Mouse (Mus musculus) cerebellum, adult 2 months (tissue): Measurements from ENCODE around the gene Gars. TPM values are rescaled to one million over a fixed set of nuclear protein-coding genes. Genes with fewer than 3 reads are reported as not detected.

Experiments used
- DNase-seq, 2 experiments: peaks; one replicate each; pipeline ENCODE4 v3.0.0; 2021
- H3K27ac ChIP-seq: fragments of 200-500 bp; 2 replicates; pipeline ENCODE4 v1.5.1; 2012; ENCODE audit warnings: low read length, control low read depth, inconsistent platforms; ENCODE audit not compliant: insufficient read depth
- H3K27me3 ChIP-seq: fragments of 200-500 bp; 2 replicates; pipeline ENCODE4 v1.6.1; 2012; ENCODE audit warnings: inconsistent platforms, mild to moderate bottlenecking, low read length, moderate library complexity; ENCODE audit not compliant: control insufficient read depth, insufficient read depth
- H3K4me1 ChIP-seq: fragments of 200-500 bp; 2 replicates; pipeline ENCODE4 v1.6.1; 2011; ENCODE audit warnings: low read length; ENCODE audit not compliant: control insufficient read depth, insufficient read depth
- H3K4me3 ChIP-seq: fragments of 200-500 bp; replicated peaks from 2 replicates; pipeline ENCODE3; 2011; ENCODE audit warnings: mild to moderate bottlenecking, low read depth, low read length, control low read depth; ENCODE audit not compliant: insufficient read depth
- CTCF ChIP-seq: fragments of 200-500 bp; IDR thresholded peaks from 2 replicates; pipeline ENCODE4 v1.5.1; 2011; ENCODE audit warnings: low read depth, mild to moderate bottlenecking, control low read depth, low read length, moderate library complexity, borderline replicate concordance; ENCODE audit not compliant: insufficient read depth
- POLR2A ChIP-seq: fragments of 200-500 bp; IDR thresholded peaks from 2 replicates; pipeline ENCODE4 v1.6.1; 2011; ENCODE audit warnings: low read length, control low read depth, borderline replicate concordance; ENCODE audit not compliant: insufficient read depth
- WGBS: fragments of 180-500 bp; shearing (Covaris S2); methylation state at CpG from one replicate; pipeline ENCODE4 v1.1.7; 2018; 5-methylcytosine and 5-hydroxymethylcytosine counted together
- polyA plus RNA-seq: library from polyadenylated mRNA; depleted of rRNA; stranded (reverse); fragments of >200 nt; gene quantifications from 2 replicates; pipeline ENCODE4 v1.2.3, GENCODE M21; 2012

Gars gene
- polyA plus RNA-seq, 1 experiment = 127 TPM

DNA sequence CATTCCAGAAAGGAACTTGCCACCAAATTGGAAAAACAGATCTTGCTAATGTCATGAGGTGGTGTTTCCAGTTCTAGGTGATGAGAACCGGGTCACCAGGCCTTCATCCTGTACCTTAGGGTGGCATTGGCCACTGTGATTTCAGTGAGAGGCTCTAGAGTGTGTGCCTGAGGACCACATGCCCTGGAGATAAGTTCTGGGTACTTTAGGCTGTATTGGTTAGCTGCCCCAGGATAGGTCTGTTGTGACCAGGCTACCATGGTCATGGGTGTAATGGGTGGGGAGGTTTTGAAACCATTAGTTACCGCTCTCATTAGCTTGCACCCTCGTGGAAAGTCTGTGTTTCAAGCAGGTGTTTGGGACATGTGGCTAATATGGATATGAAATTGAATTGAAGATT is 43.6 kb downstream of the Gars start:
- Histone ChIP-seq H3K27me3 (no peaks in the 10 kb centered on the region), H3K27ac (no peak overlapping the region), H3K4me3 (no peak overlapping the region), H3K4me1 (no peaks in the 10 kb centered on the region)
- TF ChIP-seq CTCF (no peak), POLR2A (no peak)
- no peak for DNase-seq
- 92% methylated on average over 3 of the region's 3 CpGs for WGBS

DNA sequence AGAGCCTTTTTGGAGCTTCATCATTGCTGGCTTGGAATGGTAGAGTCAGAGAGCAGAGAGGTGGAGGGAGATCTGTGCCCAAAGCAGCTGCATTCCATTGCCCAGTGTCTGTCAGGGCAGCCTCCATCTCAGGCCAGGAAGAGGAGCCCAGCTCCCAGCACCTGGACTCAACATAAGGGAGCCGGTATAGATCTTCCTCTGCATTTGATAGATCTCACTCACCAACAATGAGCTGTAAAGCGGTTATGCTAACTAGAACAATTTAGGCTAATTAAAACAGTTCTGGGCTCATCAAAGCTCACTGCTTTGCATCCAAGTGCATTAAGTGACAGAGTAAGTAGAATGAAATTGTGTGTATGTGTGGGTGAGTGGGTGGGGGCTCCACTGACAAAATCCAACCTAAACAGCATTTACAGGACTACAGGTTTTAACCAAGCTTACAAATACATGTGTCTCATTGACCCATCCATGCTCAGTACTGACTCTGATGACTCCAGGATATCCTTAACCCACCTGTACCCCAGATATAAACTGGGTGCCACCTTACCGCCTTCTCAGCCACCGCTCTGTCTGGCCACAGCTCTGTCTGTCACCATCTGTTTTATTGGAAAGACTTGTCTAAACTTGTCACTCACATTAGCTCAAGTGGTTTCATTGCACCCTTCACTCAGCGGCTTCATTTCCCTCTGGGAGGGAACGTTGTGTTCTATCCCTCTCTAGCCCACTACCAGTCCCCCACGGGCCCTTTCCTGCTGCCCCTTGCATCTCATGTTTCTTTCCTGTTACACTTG is 44.6 kb downstream of the Gars start:
- Histone ChIP-seq H3K4me3 (no peak overlapping the region), H3K27me3 (no peaks in the 10 kb centered on the region), H3K4me1 (no peaks in the 10 kb centered on the region), H3K27ac (no peak overlapping the region)
- TF ChIP-seq POLR2A (no peak), CTCF (no peak)
- WGBS = 69% methylated on average over 7 of the region's 7 CpGs
- no peak for DNase-seq

DNA sequence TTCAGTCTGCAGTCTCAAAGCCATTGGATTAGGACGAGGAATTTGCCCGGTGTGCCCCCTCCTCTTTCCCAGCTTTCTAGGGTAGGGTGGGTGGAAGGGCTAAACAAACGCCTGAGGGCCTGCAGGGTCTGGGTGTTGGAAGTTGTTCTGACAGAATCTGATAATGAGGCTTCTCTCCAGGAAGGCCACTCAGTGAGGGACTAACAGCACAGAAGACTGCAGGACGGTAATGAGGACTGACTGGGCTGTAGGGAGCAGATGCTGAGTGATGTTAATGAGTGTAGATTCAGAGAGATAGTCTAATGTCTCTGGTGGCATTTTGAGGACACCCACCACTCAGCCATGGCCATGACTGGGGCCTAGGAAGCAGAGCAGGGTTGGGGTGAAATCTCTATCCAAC is 49.5 kb downstream of the Gars start:
- TF ChIP-seq CTCF (no peak), POLR2A (no peak)
- Histone ChIP-seq H3K4me3 (no peak overlapping the region), H3K27ac (no peak overlapping the region), H3K27me3 (no peaks in the 10 kb centered on the region), H3K4me1 (no peaks in the 10 kb centered on the region)
- WGBS = 69% methylated on average over 4 of the region's 4 CpGs
- DNase-seq = no peak

DNA sequence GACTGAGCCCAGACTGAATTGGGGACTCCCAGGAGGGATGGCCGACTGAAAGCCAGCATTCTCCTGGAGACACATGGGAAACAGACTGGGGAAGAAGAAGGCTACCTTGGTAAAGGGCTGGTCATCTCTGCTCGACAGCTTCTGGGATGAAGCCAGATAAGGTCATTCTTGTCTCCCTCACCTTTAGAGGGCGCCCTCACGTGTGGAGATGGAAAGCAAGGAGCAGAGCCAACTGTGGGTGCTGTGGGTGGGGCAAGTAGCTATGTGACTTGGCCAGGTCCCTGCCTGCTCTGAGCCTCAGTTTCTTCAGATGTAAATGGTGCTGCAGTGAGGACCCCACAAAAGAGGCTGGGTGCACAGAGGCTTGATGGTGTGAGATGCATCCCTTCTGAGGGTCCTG is 52.8 kb downstream of the Gars start:
- DNase-seq = no peak
- Histone ChIP-seq H3K4me1 (no peaks in the 10 kb centered on the region), H3K27me3 (no peaks in the 10 kb centered on the region), H3K27ac (no peak overlapping the region), H3K4me3 (no peak overlapping the region)
- TF ChIP-seq CTCF (no peak), POLR2A (no peak)
- 33% methylated on average over 4 of the region's 4 CpGs for WGBS

DNA sequence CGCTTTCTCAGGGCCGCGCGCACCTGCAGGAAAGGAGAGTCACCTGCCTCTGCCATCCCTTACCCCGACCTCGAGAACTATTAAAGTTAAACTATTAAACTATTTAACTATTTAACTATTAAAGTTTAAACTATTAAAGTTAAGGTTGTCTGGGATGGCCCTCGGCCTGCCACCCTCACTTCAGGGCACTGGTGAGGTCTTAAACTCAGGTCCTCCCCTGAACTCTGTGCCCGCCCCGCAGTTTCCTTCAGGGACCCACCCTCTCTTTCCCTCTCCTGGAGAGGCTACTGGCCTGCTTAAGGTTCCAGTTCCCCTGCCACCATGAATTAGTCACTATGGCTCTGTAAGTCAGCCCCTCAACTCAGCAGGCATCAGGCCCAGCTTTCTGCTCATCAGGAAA is 53.6 kb downstream of the Gars start:
- 95% methylated on average over 9 of the region's 9 CpGs for WGBS
- H3K4me1 ChIP-seq = no peaks in the 10 kb centered on the region
- no peak overlapping the region for H3K4me3 ChIP-seq
- H3K27ac ChIP-seq = no peak overlapping the region
- TF ChIP-seq POLR2A = no peak
- TF ChIP-seq CTCF = no peak
- DNase-seq = no peak
- H3K27me3 ChIP-seq = no peaks in the 10 kb centered on the region

DNA sequence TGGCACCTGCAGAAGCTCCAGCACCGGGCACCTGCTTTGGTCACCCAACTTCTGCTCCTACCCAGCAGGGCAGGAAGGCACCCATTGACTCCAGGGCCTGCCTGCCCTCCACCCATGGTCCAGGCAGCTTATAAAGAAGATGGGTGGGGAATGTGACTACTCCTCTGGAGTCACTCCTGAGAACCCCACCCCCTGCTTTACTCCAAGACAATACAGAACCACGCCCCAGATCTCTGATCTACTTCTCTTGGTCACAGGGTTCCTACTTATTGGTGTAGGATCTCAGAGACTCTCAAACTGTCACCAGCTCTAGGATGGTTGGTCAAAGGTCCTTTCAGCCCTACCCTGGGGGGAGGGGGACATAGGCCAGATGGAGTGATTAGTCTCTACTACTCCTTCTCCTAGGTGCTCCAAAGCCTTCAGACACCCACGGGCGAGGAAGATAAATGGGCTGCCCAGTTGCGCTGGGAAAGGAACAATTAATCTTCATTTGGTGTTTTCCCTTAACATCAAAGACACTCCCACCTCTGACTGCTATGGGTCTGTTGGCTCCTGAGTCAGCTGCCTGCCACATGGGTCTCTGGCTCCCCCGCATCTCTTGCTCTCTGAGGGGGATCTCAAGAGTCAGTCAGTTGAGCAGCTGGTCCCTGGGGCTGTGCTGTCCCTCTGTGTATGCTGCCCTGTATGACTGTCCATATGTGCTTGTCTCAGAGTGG is 55.8 kb downstream of the Gars start:
- no peak for DNase-seq
- no peak for TF ChIP-seq POLR2A
- no peak for TF ChIP-seq CTCF
- Histone ChIP-seq H3K27ac (no peak overlapping the region), H3K4me3 (no peak overlapping the region), H3K27me3 (no peaks in the 10 kb centered on the region), H3K4me1 (no peaks in the 10 kb centered on the region)
- 77% methylated on average over 6 of the region's 6 CpGs for WGBS

DNA sequence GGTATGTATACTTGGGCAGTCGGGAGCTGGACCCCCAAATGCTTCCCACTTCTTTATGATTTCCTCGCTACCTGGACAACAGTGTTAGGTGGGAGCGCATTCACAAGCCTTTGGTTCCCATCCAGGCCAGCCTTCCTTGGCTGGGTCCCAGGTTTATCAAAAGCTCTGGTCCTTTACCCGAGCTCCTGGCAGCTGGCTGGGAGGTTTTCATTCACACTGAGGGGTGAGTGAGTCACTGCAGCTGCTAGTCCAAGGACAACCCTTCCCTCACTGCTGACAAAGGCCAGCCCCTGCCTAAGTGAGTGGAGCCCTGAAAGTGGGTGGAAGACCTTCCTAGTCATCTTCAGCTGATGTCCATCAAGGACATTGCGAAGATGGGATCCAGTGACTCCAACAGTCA is 60.2 kb downstream of the Gars start:
- WGBS = 50% methylated on average over 5 of the region's 5 CpGs
- no peak for DNase-seq
- no peaks in the 10 kb centered on the region for H3K27me3 ChIP-seq
- H3K27ac ChIP-seq = no peak overlapping the region
- no peak for TF ChIP-seq CTCF
- no peak for TF ChIP-seq POLR2A
- no peaks in the 10 kb centered on the region for H3K4me1 ChIP-seq
- H3K4me3 ChIP-seq = no peak overlapping the region

DNA sequence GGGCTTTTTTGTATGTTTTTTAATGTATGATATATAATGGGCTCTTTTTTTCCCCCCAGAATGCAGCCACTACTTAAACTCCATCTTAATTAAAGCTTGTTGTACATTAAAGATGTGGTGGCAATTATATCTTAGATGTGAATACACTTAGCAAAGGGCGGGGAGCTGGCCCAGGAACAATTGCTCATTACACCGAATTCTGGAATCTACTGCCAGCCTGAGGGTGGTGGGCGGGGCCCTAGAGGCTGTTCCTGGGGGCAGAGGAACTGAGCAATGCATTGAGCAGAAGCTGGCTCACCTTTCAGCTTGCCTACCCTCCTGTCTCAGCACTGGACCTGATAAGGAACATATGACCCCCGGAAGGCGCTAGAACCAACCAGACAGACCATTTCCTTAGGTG is 60.8 kb downstream of the Gars start:
- DNase-seq = no peak
- 75% methylated on average over 5 of the region's 5 CpGs for WGBS

DNA sequence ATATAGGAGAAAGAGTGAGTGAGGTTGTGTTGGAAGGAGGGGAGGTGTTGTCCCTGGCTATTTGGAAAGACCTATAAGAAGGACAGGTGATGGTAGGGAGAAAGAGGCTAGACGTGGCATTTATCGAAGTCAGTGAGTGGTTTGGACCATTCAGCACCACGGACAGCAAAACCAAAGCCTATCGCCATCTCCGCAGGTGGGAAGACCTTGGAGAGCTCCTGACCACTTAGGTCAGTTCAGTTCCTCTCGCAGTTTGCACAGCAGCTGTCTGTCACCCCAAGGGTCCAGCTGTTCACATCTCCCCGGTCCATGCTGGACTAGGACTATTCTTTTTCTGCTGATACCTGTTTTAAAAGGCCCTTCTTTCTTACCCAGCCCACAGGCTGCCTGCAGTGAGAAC is 70.6 kb downstream of the Gars start:
- Histone ChIP-seq H3K4me1 (no peaks in the 10 kb centered on the region), H3K4me3 (no peak overlapping the region), H3K27ac (no peak overlapping the region), H3K27me3 (no peaks in the 10 kb centered on the region)
- TF ChIP-seq POLR2A = no peak
- TF ChIP-seq CTCF = no peak
- DNase-seq = no peak
- 30% methylated on average over 7 of the region's 7 CpGs for WGBS

More for the DNA sequence above, 60.8 kb downstream of the Gars start:
- Histone ChIP-seq H3K27me3 (no peaks in the 10 kb centered on the region), H3K4me1 (no peaks in the 10 kb centered on the region), H3K27ac (no peak overlapping the region), H3K4me3 (no peak overlapping the region)
- TF ChIP-seq POLR2A (no peak), CTCF (no peak)
